Mouse (Mus musculus): ENCODE measurements around the gene Luc7l2.
"Not testable (repeated sequence)": the region's sequence is repeated elsewhere in the genome, so short reads cannot be mapped to it uniquely, and the experiment has no call there.

Gene Luc7l2

GRCm38 (mm10) chr6:38551062-38551988 lies at the start of gene Luc7l2:
Luc7l2 (plus strand) TSS chr6:38551334.
- peak; percentile 97 for DNase-seq

GRCm38 (mm10) chr6:38512096-38512495 lies 39.0 kb upstream of the Luc7l2 start:
- no peak for DNase-seq

- no peak for DNase-seq
Measured at GRCm38 (mm10) chr6:38512830-38513229, 38.3 kb upstream of the Luc7l2 start.

- DNase-seq: no peak
Measured at GRCm38 (mm10) chr6:38515201-38515600, 35.9 kb upstream of the Luc7l2 start.

GRCm38 (mm10) chr6:38523851-38524250 lies 27.3 kb upstream of the Luc7l2 start:
- peak; percentile 42 for DNase-seq

GRCm38 (mm10) chr6:38531211-38531820 lies 19.8 kb upstream of the Luc7l2 start:
- DNase-seq: peak; percentile 66

GRCm38 (mm10) chr6:38532500-38533420 lies 18.4 kb upstream of the Luc7l2 start:
- peak; percentile 9 for DNase-seq

- peak; percentile 98 for DNase-seq
Measured at GRCm38 (mm10) chr6:38533428-38534405, 17.4 kb upstream of the Luc7l2 start, which contains the start of gene Fmc1. Fmc1 (plus strand) TSS chr6:38533502.

- DNase-seq: peak; percentile 97
Measured at GRCm38 (mm10) chr6:38534640-38535365, 16.3 kb upstream of the Luc7l2 start.

GRCm38 (mm10) chr6:38535366-38535690 lies 15.8 kb upstream of the Luc7l2 start:
- DNase-seq: no peak

GRCm38 (mm10) chr6:38535788-38536187 lies 15.3 kb upstream of the Luc7l2 start:
- no peak for DNase-seq

- DNase-seq: not testable (repeated sequence)
Measured at GRCm38 (mm10) chr6:38544141-38544540, 7.0 kb upstream of the Luc7l2 start.

GRCm38 (mm10) chr6:38547005-38547404 lies 4.1 kb upstream of the Luc7l2 start:
- DNase-seq: not testable (repeated sequence)

- DNase-seq: no peak
Measured at GRCm38 (mm10) chr6:38547707-38548106, 3.4 kb upstream of the Luc7l2 start.

GRCm38 (mm10) chr6:38548595-38548994 lies 2.5 kb upstream of the Luc7l2 start:
- not testable (repeated sequence) for DNase-seq

- not testable (repeated sequence) for DNase-seq
Measured at GRCm38 (mm10) chr6:38549840-38550239, 1.3 kb upstream of the Luc7l2 start.

- DNase-seq: peak; percentile 88
Measured at GRCm38 (mm10) chr6:38550250-38551061, 678 bp upstream of the Luc7l2 start.

- DNase-seq: peak; percentile 99
Measured at GRCm38 (mm10) chr6:38551989-38552635, 978 bp downstream of the Luc7l2 start.

- DNase-seq: no peak
Measured at GRCm38 (mm10) chr6:38552636-38553000, 1.5 kb downstream of the Luc7l2 start.

- no peak for DNase-seq
Measured at GRCm38 (mm10) chr6:38576096-38576495, 25.0 kb downstream of the Luc7l2 start.

All from lung, postnatal 36 days (tissue).